Mouse (Mus musculus) midbrain, embryonic 11.5 days (tissue): ENCODE measurements around the gene Smo. TPM values are rescaled to one million over a fixed set of nuclear protein-coding genes. Genes with fewer than 3 reads are reported as not detected.

Experiments
- ATAC-seq: fragments of 200-750 bp; cut with Nextera tagmentation; 2 replicates; pipeline ENCODE4 v1.8.0; 2017; ENCODE audit warnings: moderate TSS enrichment, moderate library complexity; ENCODE audit not compliant: low FRiP score
- DNase-seq: peaks from one replicate; pipeline ENCODE4 v3.0.0; 2015; ENCODE audit warnings: low spot score; ENCODE audit errors: missing footprints
- H3K27ac ChIP-seq: fragments of 300-500 bp; sonication (generic); 2 replicates; pipeline ENCODE4 v1.5.1; 2014; ENCODE audit warnings: low read depth, low read length
- H3K27me3 ChIP-seq: fragments of 300-500 bp; sonication (generic); 2 replicates; pipeline ENCODE4 v1.6.1; 2014; ENCODE audit warnings: mild to moderate bottlenecking, low read length, moderate library complexity, mixed read lengths; ENCODE audit not compliant: control insufficient read depth, insufficient read depth
- H3K36me3 ChIP-seq: fragments of 300-500 bp; sonication (generic); 2 replicates; pipeline ENCODE4 v1.6.1; 2014; ENCODE audit warnings: mild to moderate bottlenecking, low read length, moderate library complexity, mixed read lengths; ENCODE audit not compliant: control insufficient read depth, insufficient read depth
- H3K4me1 ChIP-seq: fragments of 300-500 bp; sonication (generic); 2 replicates; pipeline ENCODE4 v1.6.1; 2014; ENCODE audit warnings: low read length; ENCODE audit not compliant: control insufficient read depth, insufficient read depth
- H3K4me2 ChIP-seq: fragments of 300-500 bp; sonication (generic); 2 replicates; pipeline ENCODE4 v1.6.1; 2014; ENCODE audit warnings: mild to moderate bottlenecking, moderate library complexity
- H3K4me3 ChIP-seq: fragments of 300-500 bp; sonication (generic); 2 replicates; pipeline ENCODE4 v1.5.1; 2014; ENCODE audit warnings: low read depth, low read length
- H3K9ac ChIP-seq: fragments of 300-500 bp; sonication (generic); 2 replicates; pipeline ENCODE4 v1.6.1; 2014; ENCODE audit warnings: low read length
- H3K9me3 ChIP-seq: fragments of 300-500 bp; sonication (generic); 2 replicates; pipeline ENCODE4 v1.6.1; 2016; ENCODE audit warnings: low read length; ENCODE audit not compliant: control insufficient read depth
- WGBS: fragments of 180-500 bp; shearing (Covaris S2); extraction: QIAGEN DNeasy Blood & Tissue Kit; methylation state at CpG from one replicate; pipeline ENCODE4 v1.1.7; 2014; 5-methylcytosine and 5-hydroxymethylcytosine counted together
- polyA plus RNA-seq: library from polyadenylated mRNA; unstranded; fragments of >200 nt; fragmentation: Nextera tagmentation; extraction: Ambion mirVana; gene quantifications from 2 replicates; pipeline ENCODE4 v1.2.1, GENCODE M21; 2014

Gene Smo
- polyA plus RNA-seq, 1 experiment from 2014 or later: 44.5 TPM

GRCm38 (mm10) chr6:29766874-29767273, 31.6 kb downstream of the Smo start:
- H3K27me3 ChIP-seq: no peaks in the 10 kb centered on the region; the same call in 1 of the 2 replicates
- ATAC-seq (no peak), DNase-seq (peak; percentile 77)
- H3K4me2 ChIP-seq: no peak overlapping the region
- H3K27ac ChIP-seq: no peak overlapping the region
- 92% methylated on average over 2 of the region's 2 CpGs for WGBS
- H3K36me3 ChIP-seq: no peaks in the 10 kb centered on the region
- H3K9ac ChIP-seq: no peak overlapping the region
- no peak overlapping the region for H3K4me3 ChIP-seq
- peaks cover 4% of the 10 kb centered on the region for H3K4me1 ChIP-seq
- no peaks in the 10 kb centered on the region for H3K9me3 ChIP-seq

- ATAC-seq (peak; percentile 98), DNase-seq (peak; percentile 98)
- peak within 1 kb of the TSS; percentile 58 for H3K27ac ChIP-seq
- peaks cover 4% of the 10 kb centered on the region for H3K4me1 ChIP-seq
- WGBS: under 1% methylated on average over 53 of the region's 61 CpGs
- peak within 1 kb of the TSS; percentile 82 for H3K9ac ChIP-seq
- peak within 1 kb of the TSS; percentile 79 for H3K4me3 ChIP-seq
- no peaks in the 10 kb centered on the region for H3K36me3 ChIP-seq
- peak within 1 kb of the TSS; percentile 74 for H3K4me2 ChIP-seq
- no peaks in the 10 kb centered on the region for H3K9me3 ChIP-seq
- no peaks in the 10 kb centered on the region; the same call in 1 of the 2 replicates for H3K27me3 ChIP-seq
Measured at GRCm38 (mm10) chr6:29767813-29768660, 32.7 kb downstream of the Smo start, which contains the start of gene Ahcyl2. TSS of gene Ahcyl2 (plus strand) at chr6:29768011.

- peak overlapping the region; percentile 74 for H3K4me2 ChIP-seq
- no peaks in the 10 kb centered on the region for H3K9me3 ChIP-seq
- H3K4me3 ChIP-seq: peak overlapping the region; percentile 79
- under 1% methylated on average over 44 of the region's 50 CpGs for WGBS
- ATAC-seq (peak; percentile 57; the same call in 1 of the 2 replicates), DNase-seq (peak; percentile 95)
- peak overlapping the region; percentile 82 for H3K9ac ChIP-seq
- no peaks in the 10 kb centered on the region; the same call in 1 of the 2 replicates for H3K27me3 ChIP-seq
- peak overlapping the region; percentile 58 for H3K27ac ChIP-seq
- peaks cover 4% of the 10 kb centered on the region for H3K4me1 ChIP-seq
- no peaks in the 10 kb centered on the region for H3K36me3 ChIP-seq
Measured at GRCm38 (mm10) chr6:29768791-29769441, 33.6 kb downstream of the Smo start.

GRCm38 (mm10) chr6:29770672-29771321, 35.5 kb downstream of the Smo start:
- H3K4me1 ChIP-seq: peaks cover 4% of the 10 kb centered on the region
- no peaks in the 10 kb centered on the region; the same call in 1 of the 2 replicates for H3K27me3 ChIP-seq
- no peaks in the 10 kb centered on the region for H3K9me3 ChIP-seq
- ATAC-seq (no peak), DNase-seq (peak; percentile 73)
- no peak overlapping the region for H3K9ac ChIP-seq
- 68% methylated on average over 2 of the region's 2 CpGs for WGBS
- H3K36me3 ChIP-seq: no peaks in the 10 kb centered on the region
- H3K4me3 ChIP-seq: no peak overlapping the region
- H3K4me2 ChIP-seq: no peak overlapping the region
- no peak overlapping the region for H3K27ac ChIP-seq

- Histone ChIP-seq H3K27me3 (no peaks in the 10 kb centered on the region; the same call in 1 of the 2 replicates), H3K36me3 (no peaks in the 10 kb centered on the region), H3K4me3 (no peak overlapping the region), H3K9ac (no peak overlapping the region), H3K27ac (no peak overlapping the region), H3K4me2 (no peak overlapping the region), H3K9me3 (no peaks in the 10 kb centered on the region), H3K4me1 (peaks cover 4% of the 10 kb centered on the region)
- DNase-seq: no peak
- WGBS: 95% methylated on average over 3 of the region's 3 CpGs
- ATAC-seq: no peak
Measured at GRCm38 (mm10) chr6:29772236-29772635, 36.9 kb downstream of the Smo start.

- no peak for DNase-seq
- no peak overlapping the region for H3K4me3 ChIP-seq
- no peaks in the 10 kb centered on the region for H3K36me3 ChIP-seq
- peaks cover 4% of the 10 kb centered on the region for H3K4me1 ChIP-seq
- no peaks in the 10 kb centered on the region for H3K9me3 ChIP-seq
- H3K27ac ChIP-seq: no peak overlapping the region
- no peak overlapping the region for H3K4me2 ChIP-seq
- no peaks in the 10 kb centered on the region; the same call in 1 of the 2 replicates for H3K27me3 ChIP-seq
- H3K9ac ChIP-seq: no peak overlapping the region
- 89% methylated on average over 1 of the region's 1 CpGs for WGBS
- no peak for ATAC-seq
Measured at GRCm38 (mm10) chr6:29774161-29774560, 38.9 kb downstream of the Smo start.

GRCm38 (mm10) chr6:29775609-29776008, 40.3 kb downstream of the Smo start:
- DNase-seq: no peak
- no peak overlapping the region for H3K9ac ChIP-seq
- no peaks in the 10 kb centered on the region for H3K27me3 ChIP-seq
- H3K4me3 ChIP-seq: no peak overlapping the region
- 100% methylated on average over 1 of the region's 1 CpGs for WGBS
- H3K27ac ChIP-seq: no peak overlapping the region
- no peaks in the 10 kb centered on the region for H3K9me3 ChIP-seq
- no peaks in the 10 kb centered on the region for H3K36me3 ChIP-seq
- ATAC-seq: no peak
- no peak overlapping the region for H3K4me2 ChIP-seq
- no peaks in the 10 kb centered on the region for H3K4me1 ChIP-seq

- Histone ChIP-seq H3K4me1 (no peaks in the 10 kb centered on the region), H3K27ac (no peak overlapping the region), H3K27me3 (no peaks in the 10 kb centered on the region), H3K4me2 (no peak overlapping the region), H3K9ac (no peak overlapping the region), H3K9me3 (no peaks in the 10 kb centered on the region), H3K4me3 (no peak overlapping the region), H3K36me3 (no peaks in the 10 kb centered on the region)
- 90% methylated on average over 4 of the region's 4 CpGs for WGBS
- DNase-seq (no peak), ATAC-seq (no peak)
Measured at GRCm38 (mm10) chr6:29776542-29777237, 41.4 kb downstream of the Smo start.
